Mouse (Mus musculus) heart, adult 2 months (tissue): Measurements from ENCODE around the gene Sept10.

Experiments
- CTCF ChIP-seq: fragments of 200-600 bp; IDR thresholded peaks from 2 replicates; pipeline ENCODE4 v1.8.1; 2022; ENCODE audit warnings: antibody characterized with exemption, mild to moderate bottlenecking, moderate library complexity
- POLR2A ChIP-seq: fragments of 200-500 bp; IDR thresholded peaks from 2 replicates; pipeline ENCODE4 v1.6.1; 2011; ENCODE audit warnings: mild to moderate bottlenecking, low read depth, low read length, control low read depth; ENCODE audit not compliant: insufficient read depth

DNA sequence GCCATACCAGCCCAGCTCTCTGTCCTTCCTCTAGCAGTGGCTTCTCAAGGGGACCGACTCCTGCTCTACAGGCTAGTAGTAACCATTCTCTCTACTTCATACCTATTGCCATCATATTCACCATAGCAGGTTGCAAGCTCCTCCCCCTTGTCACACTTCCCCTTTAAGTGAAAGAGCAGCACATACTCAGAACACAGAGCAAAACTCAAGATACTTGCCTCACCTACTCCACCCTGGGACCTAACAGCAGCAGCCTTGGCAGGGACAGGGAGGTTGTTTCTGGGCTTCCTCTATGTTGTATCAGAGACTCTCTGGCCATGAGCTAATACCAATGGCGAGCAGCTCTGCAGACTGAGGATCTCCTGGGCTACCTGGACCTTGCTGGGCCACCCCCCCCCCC is 96.2 kb downstream of the Sept10 start:
- TF ChIP-seq POLR2A (no peak), CTCF (no peak)
